Mouse (Mus musculus) neural tube, embryonic 13.5 days (tissue): ENCODE data around the gene Ube2o. TPM values are rescaled to one million over a fixed set of nuclear protein-coding genes. Genes with fewer than 3 reads are reported as not detected.
A peak's percentile ranks its signal among the peaks of the same experiment; 100 is the strongest.

Source experiments
- ATAC-seq: fragments of 200-750 bp; cut with Nextera tagmentation; 2 replicates; pipeline ENCODE4 v1.8.0; 2017; ENCODE audit warnings: low read depth, mild to moderate bottlenecking, moderate TSS enrichment, moderate library complexity
- H3K27ac ChIP-seq: fragments of 300-500 bp; sonication (generic); replicated peaks from 2 replicates; pipeline ENCODE4 v1.5.1; 2015; ENCODE audit warnings: moderate library complexity, mild to moderate bottlenecking, inconsistent platforms
- H3K27me3 ChIP-seq: fragments of 300-500 bp; sonication (generic); 2 replicates; pipeline ENCODE4 v1.6.1; 2015; ENCODE audit warnings: mild to moderate bottlenecking, inconsistent platforms
- H3K36me3 ChIP-seq: fragments of 300-500 bp; sonication (generic); 2 replicates; pipeline ENCODE4 v1.6.1; 2015; ENCODE audit warnings: mild to moderate bottlenecking, inconsistent platforms
- H3K4me1 ChIP-seq: fragments of 300-500 bp; sonication (generic); replicated peaks from 2 replicates; pipeline ENCODE4 v1.6.1; 2015; ENCODE audit warnings: inconsistent platforms
- H3K4me2 ChIP-seq: fragments of 300-500 bp; sonication (generic); 2 replicates; pipeline ENCODE4 v1.6.1; 2015; ENCODE audit warnings: inconsistent platforms, mild to moderate bottlenecking, moderate library complexity
- H3K4me3 ChIP-seq: fragments of 300-500 bp; sonication (generic); 2 replicates; pipeline ENCODE4 v1.5.1; 2015; ENCODE audit warnings: mild to moderate bottlenecking, inconsistent platforms
- H3K9ac ChIP-seq: fragments of 300-500 bp; sonication (generic); 2 replicates; pipeline ENCODE4 v1.6.1; 2015; ENCODE audit warnings: moderate library complexity, mild to moderate bottlenecking, inconsistent platforms
- H3K9me3 ChIP-seq: fragments of 300-500 bp; sonication (generic); 2 replicates; pipeline ENCODE4 v1.6.1; 2016; ENCODE audit warnings: inconsistent platforms
- WGBS: fragments of 180-500 bp; shearing (Covaris S2); methylation state at CpG from one replicate; pipeline ENCODE4 v1.1.7; 2015; 5-methylcytosine and 5-hydroxymethylcytosine counted together
- polyA plus RNA-seq: library from polyadenylated mRNA; unstranded; fragments of >200 nt; fragmentation: Nextera tagmentation; extraction: Ambion mirVana; gene quantifications from 2 replicates; pipeline ENCODE4 v1.2.1, GENCODE M21; 2015

The Ube2o gene
- polyA plus RNA-seq, 1 experiment from 2014 or later: 24.6 TPM

DNA sequence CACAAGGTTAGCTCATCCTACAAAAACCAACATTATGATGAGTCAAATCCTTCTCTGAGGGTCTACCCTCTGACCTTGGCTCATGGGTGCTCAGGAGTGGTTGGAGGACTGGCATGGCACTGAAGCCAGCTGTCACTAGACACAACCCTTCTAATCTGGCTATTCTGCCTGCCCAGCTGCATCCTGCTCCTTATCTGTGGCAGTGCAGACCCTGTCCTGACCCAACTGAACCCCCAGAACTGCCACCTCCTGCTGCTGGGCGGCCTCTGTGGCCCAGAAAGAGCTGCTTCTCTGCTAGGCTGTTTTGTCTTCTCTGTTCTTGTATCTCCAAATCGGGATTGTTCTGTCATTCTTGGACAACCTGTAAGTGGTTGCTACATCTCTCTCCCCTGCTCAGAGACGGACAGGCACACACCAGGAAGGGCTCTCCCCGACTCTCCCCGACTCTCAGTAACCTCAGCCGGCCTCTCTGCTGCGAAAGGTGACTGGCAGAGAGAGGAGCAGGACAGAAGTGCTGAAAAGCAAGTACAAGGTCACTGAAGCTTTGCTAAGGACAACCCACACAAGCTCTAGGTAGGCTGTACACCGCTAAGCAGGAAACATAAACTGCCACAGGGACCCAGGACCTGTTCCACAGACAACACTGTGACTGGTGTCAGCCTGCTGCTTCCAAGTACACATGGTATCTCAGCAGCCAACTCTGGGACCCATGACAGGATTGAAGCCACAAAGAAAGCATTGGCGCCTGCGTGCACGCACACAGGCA lies 31.8 kb downstream of the Ube2o start:
- Histone ChIP-seq H3K4me2 (no peak overlapping the region), H3K9ac (no peak overlapping the region), H3K4me3 (no peak overlapping the region), H3K27ac (no peak overlapping the region), H3K36me3 (peaks cover 39% of the 10 kb centered on the region), H3K27me3 (no peaks in the 10 kb centered on the region), H3K4me1 (peaks cover 47% of the 10 kb centered on the region), H3K9me3 (no peaks in the 10 kb centered on the region)
- 91% methylated on average over 11 of the region's 11 CpGs for WGBS
- no peak for ATAC-seq

- Histone ChIP-seq H3K9me3 (no peaks in the 10 kb centered on the region), H3K4me1 (peaks cover 40% of the 10 kb centered on the region), H3K4me3 (no peak overlapping the region), H3K4me2 (no peak overlapping the region), H3K36me3 (peaks cover 46% of the 10 kb centered on the region), H3K27ac (no peak overlapping the region), H3K27me3 (no peaks in the 10 kb centered on the region), H3K9ac (no peak overlapping the region)
- no peak for ATAC-seq
- 96% methylated on average over 9 of the region's 9 CpGs for WGBS
These were observed 32.5 kb downstream of the Ube2o start for GRCm38 (mm10) chr11:116548780-116549179.

GRCm38 (mm10) chr11:116547296-116548060 lies 33.8 kb downstream of the Ube2o start:
- WGBS: 84% methylated on average over 17 of the region's 17 CpGs
- no peak for ATAC-seq
- peaks cover 59% of the 10 kb centered on the region for H3K36me3 ChIP-seq
- H3K9ac ChIP-seq: no peak overlapping the region
- no peak overlapping the region for H3K4me3 ChIP-seq
- no peak overlapping the region for H3K4me2 ChIP-seq
- H3K27me3 ChIP-seq: no peaks in the 10 kb centered on the region
- no peaks in the 10 kb centered on the region for H3K9me3 ChIP-seq
- H3K4me1 ChIP-seq: peaks cover 31% of the 10 kb centered on the region
- H3K27ac ChIP-seq: no peak overlapping the region

GRCm38 (mm10) chr11:116543110-116543509 lies 38.1 kb downstream of the Ube2o start:
- H3K4me2 ChIP-seq: no peak overlapping the region
- H3K27me3 ChIP-seq: no peaks in the 10 kb centered on the region
- ATAC-seq: no peak
- peaks cover 94% of the 10 kb centered on the region for H3K36me3 ChIP-seq
- H3K27ac ChIP-seq: no peak overlapping the region
- no peak overlapping the region for H3K4me3 ChIP-seq
- H3K4me1 ChIP-seq: 0 out of 2 replicates have a peak, but pooled peaks cover 6% of the 10 kb centered on the region
- no peaks in the 10 kb centered on the region for H3K9me3 ChIP-seq
- no peak overlapping the region for H3K9ac ChIP-seq
- 88% methylated on average over 4 of the region's 4 CpGs for WGBS

DNA sequence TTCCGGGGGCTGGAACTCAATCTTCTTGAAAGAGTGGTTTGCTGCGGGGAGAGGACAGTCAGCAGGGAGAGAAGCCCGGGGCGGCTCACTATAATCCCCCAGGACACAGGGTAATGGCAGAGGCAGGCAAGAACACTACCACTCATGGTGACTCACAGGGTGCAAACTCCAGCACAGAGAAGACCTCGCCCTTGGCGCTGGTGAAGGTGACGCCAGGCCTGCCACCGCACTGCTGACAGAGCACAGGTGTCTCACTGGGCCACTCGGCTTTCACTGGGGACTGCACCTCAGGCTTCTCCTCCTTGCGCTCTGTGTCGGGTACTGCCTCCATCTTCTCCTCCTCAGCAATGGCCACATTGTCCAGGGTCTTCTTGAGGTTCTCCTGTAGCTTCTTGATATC lies 40.1 kb downstream of the Ube2o start:
- no peak overlapping the region for H3K4me3 ChIP-seq
- H3K36me3 ChIP-seq: peaks cover 95% of the 10 kb centered on the region
- 95% methylated on average over 11 of the region's 11 CpGs for WGBS
- H3K27ac ChIP-seq: no peak overlapping the region
- no peak for ATAC-seq
- no peaks in the 10 kb centered on the region for H3K4me1 ChIP-seq
- no peaks in the 10 kb centered on the region for H3K9me3 ChIP-seq
- peaks cover 2% of the 10 kb centered on the region; the same call in 1 of the 2 replicates for H3K27me3 ChIP-seq
- H3K9ac ChIP-seq: no peak overlapping the region
- no peak overlapping the region for H3K4me2 ChIP-seq

DNA sequence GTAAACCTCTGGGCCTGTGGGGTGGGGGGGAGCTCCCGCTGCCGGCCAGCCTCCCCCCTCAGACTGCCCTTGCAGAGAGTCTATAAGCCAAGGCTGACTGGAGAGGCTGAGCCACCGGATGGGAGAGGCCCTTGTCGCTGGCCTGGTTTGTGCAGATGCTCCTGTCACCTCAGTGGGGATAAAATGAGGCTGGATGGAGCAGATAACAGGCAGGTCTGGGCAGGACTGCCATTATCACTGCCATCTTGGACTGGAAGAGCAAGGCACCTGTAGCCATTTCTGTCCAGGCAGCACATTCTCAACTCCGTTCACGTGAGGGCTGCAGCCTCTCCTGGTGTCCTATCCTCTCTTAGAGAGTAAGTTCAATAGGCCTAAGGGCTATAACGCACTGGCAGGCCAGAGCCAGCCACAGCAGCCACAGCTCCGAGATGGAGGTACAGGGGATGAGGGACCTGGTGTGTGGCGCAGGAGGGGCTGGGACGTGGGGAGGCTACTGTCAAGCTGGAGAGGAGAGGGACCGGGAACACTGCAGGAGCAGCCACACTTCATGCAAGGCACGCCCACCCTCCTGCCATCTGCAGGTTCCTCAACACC lies 43.0 kb downstream of the Ube2o start:
- no peak overlapping the region for H3K9ac ChIP-seq
- WGBS: 89% methylated on average over 12 of the region's 12 CpGs
- ATAC-seq: no peak

GRCm38 (mm10) chr11:116537388-116537787 lies 43.9 kb downstream of the Ube2o start:
- WGBS: 78% methylated on average over 5 of the region's 5 CpGs
- no peak overlapping the region for H3K4me3 ChIP-seq
- no peak for ATAC-seq

More for the DNA sequence above, 43.0 kb downstream of the Ube2o start:
- Histone ChIP-seq H3K4me1 (peaks cover 10% of the 10 kb centered on the region), H3K9me3 (no peaks in the 10 kb centered on the region), H3K27me3 (peaks cover 32% of the 10 kb centered on the region), H3K4me2 (no peak overlapping the region), H3K4me3 (no peak overlapping the region), H3K27ac (no peak overlapping the region), H3K36me3 (peaks cover 74% of the 10 kb centered on the region)

DNA sequence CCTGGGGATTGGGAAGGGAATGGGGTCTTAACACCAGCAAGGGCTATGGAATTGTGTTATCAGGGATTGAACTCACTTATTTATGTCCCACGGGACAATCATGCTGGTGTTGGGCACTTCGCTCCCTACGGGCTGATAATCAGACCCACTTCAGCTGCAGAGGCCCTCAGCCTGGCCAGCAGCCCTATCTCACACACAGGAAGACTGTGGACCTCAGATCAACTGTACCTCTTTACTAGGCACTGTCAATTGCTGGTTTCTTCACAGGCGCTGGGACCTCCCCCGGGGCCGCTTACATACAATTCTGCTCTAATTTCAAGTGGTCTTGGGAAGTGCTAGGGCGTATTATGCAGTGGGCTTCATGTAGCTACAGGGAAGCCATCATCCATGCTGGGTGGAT lies 44.6 kb downstream of the Ube2o start:
- H3K4me3 ChIP-seq: no peak overlapping the region
- no peak overlapping the region for H3K4me2 ChIP-seq
- peaks cover 47% of the 10 kb centered on the region for H3K27me3 ChIP-seq
- ATAC-seq: no peak
- H3K9me3 ChIP-seq: no peaks in the 10 kb centered on the region
- H3K27ac ChIP-seq: no peak overlapping the region
- no peak overlapping the region for H3K9ac ChIP-seq
- H3K4me1 ChIP-seq: peaks cover 25% of the 10 kb centered on the region
- H3K36me3 ChIP-seq: peaks cover 58% of the 10 kb centered on the region
- 88% methylated on average over 7 of the region's 7 CpGs for WGBS

More at GRCm38 (mm10) chr11:116537388-116537787, 43.9 kb downstream of the Ube2o start:
- Histone ChIP-seq H3K9ac (no peak overlapping the region), H3K27ac (no peak overlapping the region), H3K36me3 (peaks cover 65% of the 10 kb centered on the region), H3K9me3 (no peaks in the 10 kb centered on the region), H3K4me2 (no peak overlapping the region), H3K27me3 (peaks cover 40% of the 10 kb centered on the region), H3K4me1 (peaks cover 18% of the 10 kb centered on the region)

DNA sequence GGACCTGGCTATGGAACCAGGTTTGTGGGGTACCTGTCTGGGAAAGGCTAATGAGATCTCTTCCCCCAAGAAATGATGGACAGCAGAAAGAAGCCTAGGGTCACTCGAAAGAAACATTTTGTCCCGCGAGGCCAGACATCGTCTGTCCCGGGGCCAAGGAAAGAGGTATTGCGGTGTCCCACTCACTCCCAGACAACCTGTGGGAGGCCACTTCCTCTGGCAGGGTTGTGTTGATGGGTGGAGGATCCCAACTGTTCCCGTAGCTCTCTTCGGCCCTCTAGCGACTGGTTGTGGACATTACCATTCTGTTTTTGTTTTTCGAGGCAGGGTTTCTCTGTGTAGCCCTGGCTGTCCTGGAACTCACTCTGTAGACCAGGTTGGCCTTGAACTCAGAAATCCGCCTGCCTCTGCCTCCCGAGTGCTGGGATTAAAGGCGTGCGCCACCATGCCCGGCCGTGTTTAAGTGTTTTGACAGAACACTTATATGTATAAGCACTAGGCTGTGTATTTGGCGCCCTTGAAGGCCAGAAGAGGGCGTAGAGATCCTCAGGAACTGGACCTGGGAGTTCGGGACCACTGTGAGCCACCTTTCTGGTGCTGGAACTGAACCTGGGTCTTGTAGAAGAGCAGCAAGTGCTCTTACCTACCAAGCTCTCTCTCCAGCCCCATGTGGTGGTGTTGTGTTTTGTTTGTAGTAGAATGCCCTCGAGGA lies 46.9 kb downstream of the Ube2o start:
- H3K4me2 ChIP-seq: peak overlapping the region; percentile 80
- H3K9me3 ChIP-seq: no peaks in the 10 kb centered on the region
- peaks cover 68% of the 10 kb centered on the region for H3K27me3 ChIP-seq
- no peak overlapping the region for H3K27ac ChIP-seq
- peak overlapping the region; percentile 43 for H3K4me3 ChIP-seq
- H3K4me1 ChIP-seq: peaks cover 44% of the 10 kb centered on the region
- 0 out of 2 replicates have a peak overlapping the region, but pooled peaks have one; percentile 66 for H3K9ac ChIP-seq
- WGBS: 21% methylated on average over 20 of the region's 20 CpGs
- H3K36me3 ChIP-seq: peaks cover 34% of the 10 kb centered on the region
- ATAC-seq: 0 out of 2 replicates have a peak, but pooled peaks have one; percentile 24

- WGBS: under 1% methylated on average over 63 of the region's 63 CpGs
- peak overlapping the region; percentile 43 for H3K4me3 ChIP-seq
- H3K27me3 ChIP-seq: peaks cover 71% of the 10 kb centered on the region
- H3K36me3 ChIP-seq: peaks cover 27% of the 10 kb centered on the region
- peak overlapping the region; percentile 80 for H3K4me2 ChIP-seq
- H3K9me3 ChIP-seq: no peaks in the 10 kb centered on the region
- H3K4me1 ChIP-seq: peaks cover 44% of the 10 kb centered on the region
- 0 out of 2 replicates have a peak, but pooled peaks have one; percentile 14 for ATAC-seq
- H3K27ac ChIP-seq: no peak overlapping the region
- H3K9ac ChIP-seq: peak overlapping the region; percentile 66
These were observed 47.7 kb downstream of the Ube2o start for GRCm38 (mm10) chr11:116533341-116534153.

- peak overlapping the region; percentile 43 for H3K4me3 ChIP-seq
- peaks cover 44% of the 10 kb centered on the region for H3K4me1 ChIP-seq
- peaks cover 71% of the 10 kb centered on the region for H3K27me3 ChIP-seq
- H3K27ac ChIP-seq: no peak overlapping the region
- H3K4me2 ChIP-seq: peak overlapping the region; percentile 80
- no peaks in the 10 kb centered on the region for H3K9me3 ChIP-seq
- under 1% methylated on average over 46 of the region's 50 CpGs for WGBS
- ATAC-seq: 0 out of 2 replicates have a peak, but pooled peaks have one; percentile 30
- H3K36me3 ChIP-seq: peaks cover 20% of the 10 kb centered on the region
- peak overlapping the region; percentile 66 for H3K9ac ChIP-seq
These were observed 48.4 kb downstream of the Ube2o start for GRCm38 (mm10) chr11:116532810-116533338.
